Mouse (Mus musculus) frontal cortex, postnatal 25 days (tissue): ENCODE data around the gene Psg23.
"Not testable (repeated sequence)": the region's sequence is repeated elsewhere in the genome, so short reads cannot be mapped to it uniquely, and the experiment has no call there.

Experiments used
- DNase-seq, 2 experiments: peaks; one replicate each; pipeline ENCODE4 v3.0.0; 2022; ENCODE audit warnings: low spot score in 2 of 2

Gene Psg23

DNA sequence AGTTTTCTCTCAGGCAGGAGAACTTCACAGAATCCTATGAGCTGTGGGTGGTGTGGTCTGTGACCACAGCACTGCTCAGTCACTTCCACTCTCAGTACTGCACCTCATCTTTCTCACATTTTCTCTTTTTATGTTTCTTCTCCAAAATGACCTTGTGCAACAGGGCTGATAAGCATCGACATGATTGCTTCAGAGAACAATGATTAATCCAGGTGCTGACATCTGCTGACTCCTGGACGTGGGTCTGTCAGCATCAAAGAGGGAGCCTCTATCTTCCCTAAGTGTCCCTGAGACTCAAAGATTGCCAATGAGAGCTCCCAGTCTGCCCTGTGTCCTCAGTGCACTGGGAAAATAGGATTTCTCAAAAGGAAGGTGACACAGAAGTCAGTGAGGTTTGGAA, at the start of gene Psg23:
Psg23 (minus strand) TSS at position 101 of the 400 bp plus-strand sequence.
- not testable (repeated sequence) for DNase-seq

DNA sequence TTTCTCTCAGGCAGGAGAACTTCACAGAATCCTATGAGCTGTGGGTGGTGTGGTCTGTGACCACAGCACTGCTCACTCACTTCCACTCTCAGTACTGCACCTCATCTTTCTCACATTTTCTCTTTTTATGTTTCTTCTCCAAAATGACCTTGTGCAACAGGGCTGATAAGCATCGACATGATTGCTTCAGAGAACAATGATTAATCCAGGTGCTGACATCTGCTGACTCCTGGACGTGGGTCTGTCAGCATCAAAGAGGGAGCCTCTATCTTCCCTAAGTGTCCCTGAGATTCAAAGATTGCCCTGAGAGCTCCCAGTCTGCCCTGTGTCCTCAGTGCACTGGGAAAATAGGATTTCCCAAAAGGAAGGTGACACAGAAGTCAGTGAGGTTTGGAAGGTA, 40.3 kb upstream of the Psg23 start, which contains the start of gene Psg21:
Psg21 (minus strand) TSS at position 101 of the 400 bp plus-strand sequence.
- not testable (repeated sequence) for DNase-seq

GRCm38 (mm10) chr7:18626921-18627320, 10.6 kb upstream of the Psg23 start:
- DNase-seq, result not testable (repeated sequence)

DNA sequence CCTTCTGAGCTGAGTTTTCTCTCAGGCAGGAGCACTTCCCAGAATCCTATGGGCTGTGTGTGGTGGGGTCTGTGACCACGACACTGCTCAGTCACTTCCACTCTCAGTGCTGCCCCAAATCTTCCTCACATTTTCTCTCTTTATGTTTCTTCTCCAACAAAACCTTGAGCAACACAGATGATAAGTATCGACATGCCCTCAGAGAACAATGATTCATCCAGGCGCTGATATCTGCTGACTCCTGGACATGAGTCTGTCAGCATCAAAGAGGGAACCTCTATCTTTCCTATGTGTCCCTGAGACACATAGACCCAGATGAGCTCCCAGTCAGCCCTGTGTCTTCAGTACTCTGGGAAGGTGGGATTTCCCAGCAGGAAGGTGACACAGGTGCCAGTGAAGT, 49.1 kb downstream of the Psg23 start, which contains the start of gene Psg27:
Psg27 (minus strand) TSS at position 101 of the 400 bp plus-strand sequence.
- no peak for DNase-seq

DNA sequence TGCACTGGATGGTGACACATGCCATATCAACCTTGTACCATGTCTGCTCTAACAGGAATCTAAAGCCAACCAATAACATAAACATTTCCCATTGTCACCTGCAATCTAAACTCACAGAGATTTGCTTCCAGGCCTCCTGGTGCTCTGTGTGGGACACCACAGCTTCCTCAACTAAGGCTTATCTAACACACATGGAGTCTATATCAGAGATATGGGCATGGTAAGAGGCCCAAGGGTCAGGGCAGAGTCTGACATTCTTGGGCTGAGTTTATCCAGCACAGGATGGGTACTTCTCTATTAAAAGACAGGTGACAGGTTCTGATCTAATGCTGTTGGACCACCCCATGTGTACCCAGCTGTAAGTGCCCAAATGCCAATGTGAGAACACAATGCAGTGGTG, 56.5 kb downstream of the Psg23 start:
- DNase-seq, result no peak
